Mouse (Mus musculus) olfactory bulb, adult 2 months (tissue): ENCODE measurements around the gene Cd209a.

Source experiments
- CTCF ChIP-seq: fragments of 200-500 bp; IDR thresholded peaks from 2 replicates; pipeline ENCODE4 v1.5.1; 2012; ENCODE audit warnings: low read depth, mild to moderate bottlenecking, low read length, moderate library complexity; ENCODE audit not compliant: insufficient read depth
- POLR2A ChIP-seq: fragments of 200-500 bp; IDR thresholded peaks from 2 replicates; pipeline ENCODE4 v1.6.1; 2012; ENCODE audit warnings: mild to moderate bottlenecking, low read depth, low read length, moderate library complexity; ENCODE audit not compliant: insufficient read depth

- no peak for TF ChIP-seq CTCF
- TF ChIP-seq POLR2A: no peak
Measured at GRCm38 (mm10) chr8:3720551-3720950, 28.2 kb downstream of the Cd209a start, which contains the start of gene Clec4g.
